Mouse (Mus musculus): ENCODE data around the gene Usp21. TPM values are rescaled to one million over a fixed set of nuclear protein-coding genes. Genes with fewer than 3 reads are reported as not detected.

The Usp21 gene
- polyA plus RNA-seq, 2 experiments: 81.2 to 104 TPM

DNA sequence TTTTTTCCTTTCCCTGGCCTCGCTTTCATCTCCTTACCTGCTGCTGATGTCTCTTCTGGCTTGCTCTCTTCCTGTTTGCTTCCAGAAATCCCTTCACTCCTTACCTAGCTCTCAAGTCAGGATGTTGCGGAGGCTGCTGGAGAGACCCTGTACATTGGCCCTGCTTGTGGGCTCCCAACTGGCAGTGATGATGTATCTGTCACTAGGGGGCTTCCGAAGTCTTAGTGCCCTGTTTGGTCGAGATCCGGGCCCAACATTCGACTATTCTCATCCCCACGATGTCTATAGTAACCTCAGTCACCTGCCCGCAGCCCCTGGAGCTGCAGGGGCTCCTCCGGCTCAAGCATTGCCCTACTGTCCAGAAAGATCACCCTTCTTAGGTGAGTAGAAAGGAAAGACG lies 16.2 kb downstream of the Usp21 start:
- H3K4me1 ChIP-seq (ENCODE audit: control insufficient read depth, insufficient read depth, low read length): peaks cover 13% of the 10 kb centered on the region
- DNase-seq (ENCODE audit: low spot score): no peak
- no peak overlapping the region; the same call in 1 of the 2 replicates for H3K4me2 ChIP-seq (replicated peaks; ENCODE audit: low read depth, low read length, severe bottlenecking)
- WGBS: 68% methylated on average over 10 of the region's 10 CpGs
- no peaks in the 10 kb centered on the region for H3K9me3 ChIP-seq (ENCODE audit: control insufficient read depth, low read length)
- TF ChIP-seq POLR2A (IDR thresholded peaks at IDR 0.05; ENCODE audit: borderline replicate concordance, extremely low read depth, insufficient read depth, insufficient read length): no peak
- ATAC-seq (ENCODE audit: low FRiP score, low read depth): no peak
- no peak overlapping the region for H3K27ac ChIP-seq (replicated peaks; ENCODE audit: low read depth, low read length)
- H3K4me3 ChIP-seq (replicated peaks; ENCODE audit: low read length): no peak overlapping the region; the same call in 1 of the 2 replicates
- H3K27me3 ChIP-seq (ENCODE audit: control insufficient read depth, insufficient read depth, low read length): no peaks in the 10 kb centered on the region
- peaks cover 43% of the 10 kb centered on the region for H3K36me3 ChIP-seq (ENCODE audit: control insufficient read depth, insufficient read depth, low read length)
- no peak overlapping the region for H3K9ac ChIP-seq (ENCODE audit: low read depth, low read length, severe bottlenecking)

- Histone ChIP-seq H3K27me3 (ENCODE audit: control insufficient read depth, insufficient read depth, low read length) (no peaks in the 10 kb centered on the region), H3K4me1 (ENCODE audit: control insufficient read depth, insufficient read depth, low read length) (peaks cover 13% of the 10 kb centered on the region), H3K27ac (replicated peaks; ENCODE audit: low read depth, low read length) (no peak overlapping the region), H3K9ac (ENCODE audit: low read depth, low read length, severe bottlenecking) (peak overlapping the region; percentile 77), H3K4me2 (replicated peaks; ENCODE audit: low read depth, low read length, severe bottlenecking) (peak overlapping the region; percentile 96), H3K9me3 (ENCODE audit: control insufficient read depth, low read length) (no peaks in the 10 kb centered on the region), H3K4me3 (replicated peaks; ENCODE audit: low read length) (peak overlapping the region; percentile 88), H3K36me3 (ENCODE audit: control insufficient read depth, insufficient read depth, low read length) (peaks cover 39% of the 10 kb centered on the region)
- 51% methylated on average over 9 of the region's 9 CpGs for WGBS
- DNase-seq (ENCODE audit: low spot score) (no peak), ATAC-seq (ENCODE audit: low FRiP score, low read depth) (no peak)
- no peak for TF ChIP-seq POLR2A (IDR thresholded peaks at IDR 0.05; ENCODE audit: borderline replicate concordance, extremely low read depth, insufficient read depth, insufficient read length)
Measured at GRCm38 (mm10) chr1:171271196-171271595, 16.6 kb downstream of the Usp21 start.

GRCm38 (mm10) chr1:171270573-171270900 lies 17.3 kb downstream of the Usp21 start:
- peaks cover 13% of the 10 kb centered on the region for H3K4me1 ChIP-seq (ENCODE audit: control insufficient read depth, insufficient read depth, low read length)
- H3K9ac ChIP-seq (ENCODE audit: low read depth, low read length, severe bottlenecking): peak overlapping the region; percentile 77
- H3K36me3 ChIP-seq (ENCODE audit: control insufficient read depth, insufficient read depth, low read length): peaks cover 32% of the 10 kb centered on the region
- peak overlapping the region; percentile 96 for H3K4me2 ChIP-seq (replicated peaks; ENCODE audit: low read depth, low read length, severe bottlenecking)
- no peak for TF ChIP-seq POLR2A (IDR thresholded peaks at IDR 0.05; ENCODE audit: borderline replicate concordance, extremely low read depth, insufficient read depth, insufficient read length)
- WGBS: 5% methylated on average over 19 of the region's 19 CpGs
- peak; percentile 35; the same call in 1 of the 2 replicates for ATAC-seq (ENCODE audit: low FRiP score, low read depth)
- no peak for DNase-seq (ENCODE audit: low spot score)
- no peaks in the 10 kb centered on the region for H3K9me3 ChIP-seq (ENCODE audit: control insufficient read depth, low read length)
- no peak overlapping the region for H3K27ac ChIP-seq (replicated peaks; ENCODE audit: low read depth, low read length)
- no peaks in the 10 kb centered on the region for H3K27me3 ChIP-seq (ENCODE audit: control insufficient read depth, insufficient read depth, low read length)
- peak overlapping the region; percentile 88 for H3K4me3 ChIP-seq (replicated peaks; ENCODE audit: low read length)

DNA sequence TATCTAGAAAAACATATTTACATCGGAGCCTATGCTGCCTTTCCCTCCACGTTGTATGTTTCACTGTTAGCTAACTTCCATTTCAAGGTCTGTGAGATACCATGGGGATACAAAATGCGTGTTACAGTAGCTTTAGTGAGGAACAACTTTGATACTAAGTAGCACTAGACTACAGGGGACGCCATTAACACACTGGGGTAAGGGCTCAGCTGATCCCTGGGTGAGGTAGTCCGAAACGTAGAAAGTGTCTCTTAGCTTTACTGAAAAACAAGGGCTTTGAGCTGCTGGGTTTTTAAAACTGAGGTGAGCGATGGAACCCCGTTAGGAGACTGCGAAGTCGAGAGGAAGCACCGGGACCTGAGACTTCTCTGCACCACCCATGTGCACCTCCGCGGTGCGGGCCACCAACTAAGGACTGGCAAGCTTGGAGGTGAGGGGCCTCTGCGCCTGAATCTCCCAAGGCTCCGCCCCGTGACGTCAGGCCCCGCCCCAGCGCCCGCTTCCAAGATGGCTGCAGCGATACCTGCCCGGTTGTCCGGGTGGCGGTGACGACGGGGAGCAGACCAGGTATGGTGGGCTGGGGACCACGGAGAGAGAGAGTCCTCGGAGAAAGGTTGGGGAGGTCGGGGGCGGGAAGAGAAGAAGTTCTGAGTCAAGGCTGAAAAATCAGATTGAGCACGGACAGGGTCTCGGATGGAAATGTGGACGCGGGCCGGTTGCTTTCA lies 17.8 kb downstream of the Usp21 start, which contains the start of gene B4galt3:
TSS of gene B4galt3 (plus strand) at position 481 of the 725 bp plus-strand sequence.
- ATAC-seq (ENCODE audit: low FRiP score, low read depth): peak; percentile 96
- Histone ChIP-seq H3K4me3 (replicated peaks; ENCODE audit: low read length) (peak within 1 kb of the TSS; percentile 88), H3K4me2 (replicated peaks; ENCODE audit: low read depth, low read length, severe bottlenecking) (peak within 1 kb of the TSS; percentile 96), H3K9ac (ENCODE audit: low read depth, low read length, severe bottlenecking) (peak within 1 kb of the TSS; percentile 77), H3K9me3 (ENCODE audit: control insufficient read depth, low read length) (no peaks in the 10 kb centered on the region), H3K27me3 (ENCODE audit: control insufficient read depth, insufficient read depth, low read length) (no peaks in the 10 kb centered on the region), H3K36me3 (ENCODE audit: control insufficient read depth, insufficient read depth, low read length) (peaks cover 28% of the 10 kb centered on the region), H3K27ac (replicated peaks; ENCODE audit: low read depth, low read length) (peak within 1 kb of the TSS; percentile 26), H3K4me1 (ENCODE audit: control insufficient read depth, insufficient read depth, low read length) (peaks cover 13% of the 10 kb centered on the region)
- peak; percentile 89 for DNase-seq (ENCODE audit: low spot score)
- TF ChIP-seq POLR2A (IDR thresholded peaks at IDR 0.05; ENCODE audit: borderline replicate concordance, extremely low read depth, insufficient read depth, insufficient read length): peak; percentile 98; the same call in 1 of the 2 replicates
- 4% methylated on average over 36 of the region's 36 CpGs for WGBS

DNA sequence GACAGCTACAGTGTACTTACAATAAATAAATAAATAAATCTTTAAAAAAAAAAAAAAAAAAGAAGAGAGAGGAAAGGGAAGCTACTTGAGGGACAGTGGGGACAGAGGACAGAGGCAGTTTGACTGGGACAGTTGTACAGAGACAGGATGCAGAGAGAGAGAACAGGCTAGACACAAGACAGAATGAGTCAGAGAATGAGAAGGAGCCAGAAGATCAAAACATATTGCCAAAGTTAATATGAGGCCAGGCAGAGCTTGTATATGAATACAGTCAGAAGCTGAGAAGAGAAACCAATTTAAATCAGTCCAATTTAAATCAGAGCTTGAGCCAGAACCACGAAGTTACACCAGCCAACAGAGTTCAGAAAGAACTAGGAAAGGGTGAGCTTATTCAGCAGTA lies 19.4 kb downstream of the Usp21 start:
- ATAC-seq (ENCODE audit: low FRiP score, low read depth): no peak
- WGBS: 59% methylated on average over 1 of the region's 1 CpGs

More for the DNA sequence above, 19.4 kb downstream of the Usp21 start:
- Histone ChIP-seq H3K27me3 (ENCODE audit: control insufficient read depth, insufficient read depth, low read length) (no peaks in the 10 kb centered on the region), H3K4me1 (ENCODE audit: control insufficient read depth, insufficient read depth, low read length) (peaks cover 19% of the 10 kb centered on the region), H3K9me3 (ENCODE audit: control insufficient read depth, low read length) (no peaks in the 10 kb centered on the region), H3K4me3 (replicated peaks; ENCODE audit: low read length) (no peak overlapping the region), H3K36me3 (ENCODE audit: control insufficient read depth, insufficient read depth, low read length) (peaks cover 13% of the 10 kb centered on the region), H3K9ac (ENCODE audit: low read depth, low read length, severe bottlenecking) (no peak overlapping the region), H3K4me2 (replicated peaks; ENCODE audit: low read depth, low read length, severe bottlenecking) (no peak overlapping the region), H3K27ac (replicated peaks; ENCODE audit: low read depth, low read length) (no peak overlapping the region)
- no peak for DNase-seq (ENCODE audit: low spot score)
- no peak for TF ChIP-seq POLR2A (IDR thresholded peaks at IDR 0.05; ENCODE audit: borderline replicate concordance, extremely low read depth, insufficient read depth, insufficient read length)

Data from limb, embryonic 14.5 days (tissue).